Mouse (Mus musculus) small intestine, adult 2 months (tissue): ENCODE results near the gene Flot1. TPM values are rescaled to one million over a fixed set of nuclear protein-coding genes. Genes with fewer than 3 reads are reported as not detected.

Experiments
- H3K27ac ChIP-seq: fragments of 200-500 bp; 2 replicates; pipeline ENCODE4 v1.5.1; 2012; ENCODE audit warnings: low read depth, low read length, control low read depth, inconsistent platforms; ENCODE audit not compliant: insufficient read depth
- H3K27me3 ChIP-seq: fragments of 200-500 bp; 2 replicates; pipeline ENCODE4 v1.6.1; 2012; ENCODE audit warnings: mild to moderate bottlenecking, moderate library complexity, low read length, inconsistent platforms; ENCODE audit not compliant: control insufficient read depth, insufficient read depth
- H3K36me3 ChIP-seq: fragments of 200-500 bp; 2 replicates; pipeline ENCODE4 v1.6.1; 2012; ENCODE audit warnings: mild to moderate bottlenecking, low read length, control low read depth, inconsistent platforms; ENCODE audit not compliant: control insufficient read depth, insufficient read depth
- H3K4me1 ChIP-seq: fragments of 200-500 bp; 2 replicates; pipeline ENCODE4 v1.6.1; 2012; ENCODE audit warnings: low read length, inconsistent platforms, mixed read lengths; ENCODE audit not compliant: control insufficient read depth, insufficient read depth, insufficient read length
- H3K4me3 ChIP-seq: fragments of 200-500 bp; 2 replicates; pipeline ENCODE4 v1.5.1; 2012; ENCODE audit warnings: low read depth, mild to moderate bottlenecking, control low read depth, inconsistent platforms, low read length, moderate library complexity
- CTCF ChIP-seq: fragments of 200-500 bp; IDR thresholded peaks from 2 replicates; pipeline ENCODE4 v1.5.1; 2012; ENCODE audit warnings: low read depth, mild to moderate bottlenecking, control low read depth, inconsistent platforms, low read length, moderate library complexity, mixed read lengths; ENCODE audit not compliant: insufficient replicate concordance, insufficient read length; ENCODE audit errors: extremely low read depth
- POLR2A ChIP-seq: fragments of 200-500 bp; IDR thresholded peaks from 2 replicates; pipeline ENCODE4 v1.6.1; 2012; ENCODE audit warnings: low read depth, mild to moderate bottlenecking, control low read depth, inconsistent platforms, low read length, moderate library complexity
- WGBS: fragments of 180-500 bp; shearing (Covaris S2); methylation state at CpG from one replicate; pipeline ENCODE4 v1.1.7; 2018; 5-methylcytosine and 5-hydroxymethylcytosine counted together
- polyA plus RNA-seq: library from polyadenylated mRNA; depleted of rRNA; stranded (reverse); fragments of >200 nt; gene quantifications from 2 replicates; pipeline ENCODE4 v1.2.3, GENCODE M21; 2012

Flot1 gene
- polyA plus RNA-seq, 1 experiment: 53.2 TPM

GRCm38 (mm10) chr17:35868165-35868820 is 45.3 kb downstream of the Flot1 start:
- Histone ChIP-seq H3K4me1 (peaks cover 16% of the 10 kb centered on the region), H3K36me3 (no peaks in the 10 kb centered on the region), H3K27ac (peak overlapping the region; percentile 90), H3K4me3 (peak overlapping the region; percentile 74), H3K27me3 (no peaks in the 10 kb centered on the region)
- WGBS: 55% methylated on average over 17 of the region's 17 CpGs
- TF ChIP-seq POLR2A: peak; percentile 19; the same call in 1 of the 2 replicates
- no peak for TF ChIP-seq CTCF

GRCm38 (mm10) chr17:35868961-35869345 is 45.9 kb downstream of the Flot1 start:
- Histone ChIP-seq H3K4me1 (peaks cover 16% of the 10 kb centered on the region), H3K36me3 (no peaks in the 10 kb centered on the region), H3K27me3 (no peaks in the 10 kb centered on the region), H3K4me3 (peak overlapping the region; percentile 74), H3K27ac (peak overlapping the region; percentile 80)
- WGBS: 20% methylated on average over 7 of the region's 7 CpGs
- TF ChIP-seq CTCF: no peak
- TF ChIP-seq POLR2A: no peak

GRCm38 (mm10) chr17:35869346-35870067 is 46.5 kb downstream of the Flot1 start:
- Histone ChIP-seq H3K27me3 (no peaks in the 10 kb centered on the region), H3K4me1 (peaks cover 16% of the 10 kb centered on the region), H3K4me3 (peak overlapping the region; percentile 74), H3K36me3 (no peaks in the 10 kb centered on the region), H3K27ac (peak overlapping the region; percentile 94)
- TF ChIP-seq POLR2A (no peak; the same call in 1 of the 2 replicates), CTCF (no peak)
- WGBS: 7% methylated on average over 7 of the region's 7 CpGs

- TF ChIP-seq CTCF (no peak), POLR2A (no peak)
- WGBS: 59% methylated on average over 9 of the region's 9 CpGs
- Histone ChIP-seq H3K27me3 (no peaks in the 10 kb centered on the region), H3K36me3 (no peaks in the 10 kb centered on the region), H3K27ac (peak overlapping the region; percentile 96), H3K4me3 (peak overlapping the region; percentile 50), H3K4me1 (peaks cover 16% of the 10 kb centered on the region)
Measured at GRCm38 (mm10) chr17:35870151-35870883, 47.3 kb downstream of the Flot1 start.

- H3K27me3 ChIP-seq: no peaks in the 10 kb centered on the region
- WGBS: 71% methylated on average over 8 of the region's 8 CpGs
- H3K4me1 ChIP-seq: peaks cover 13% of the 10 kb centered on the region
- H3K4me3 ChIP-seq: peak overlapping the region; percentile 50
- TF ChIP-seq POLR2A (no peak), CTCF (peak; percentile 48; the same call in 1 of the 2 replicates)
- H3K36me3 ChIP-seq: no peaks in the 10 kb centered on the region
- H3K27ac ChIP-seq: peak overlapping the region; percentile 96
Measured at GRCm38 (mm10) chr17:35870884-35871696, 48.1 kb downstream of the Flot1 start.

- no peaks in the 10 kb centered on the region for H3K36me3 ChIP-seq
- no peak overlapping the region for H3K27ac ChIP-seq
- no peaks in the 10 kb centered on the region for H3K27me3 ChIP-seq
- TF ChIP-seq CTCF (peak; percentile 95), POLR2A (no peak)
- H3K4me3 ChIP-seq: no peak overlapping the region
- peaks cover 5% of the 10 kb centered on the region; the same call in 1 of the 2 replicates for H3K4me1 ChIP-seq
- WGBS: 22% methylated on average over 21 of the region's 21 CpGs
Measured at GRCm38 (mm10) chr17:35873774-35874519, 50.9 kb downstream of the Flot1 start.
